Mouse (Mus musculus): Measurements from ENCODE around the gene Zscan2. TPM values are rescaled to one million over a fixed set of nuclear protein-coding genes. Genes with fewer than 3 reads are reported as not detected.

Zscan2 gene
- total and polyA plus RNA-seq, 2 experiments, result 1.6 to 3.0 TPM

GRCm38 (mm10) chr7:80840937-80841336 is 19.8 kb upstream of the Zscan2 start:
- no peaks in the 10 kb centered on the region for H3K27me3 ChIP-seq (ENCODE audit: control insufficient read depth, insufficient read depth, low read length)
- DNase-seq (ENCODE audit: extremely low read depth, low read depth, low spot score), result no peak

DNA sequence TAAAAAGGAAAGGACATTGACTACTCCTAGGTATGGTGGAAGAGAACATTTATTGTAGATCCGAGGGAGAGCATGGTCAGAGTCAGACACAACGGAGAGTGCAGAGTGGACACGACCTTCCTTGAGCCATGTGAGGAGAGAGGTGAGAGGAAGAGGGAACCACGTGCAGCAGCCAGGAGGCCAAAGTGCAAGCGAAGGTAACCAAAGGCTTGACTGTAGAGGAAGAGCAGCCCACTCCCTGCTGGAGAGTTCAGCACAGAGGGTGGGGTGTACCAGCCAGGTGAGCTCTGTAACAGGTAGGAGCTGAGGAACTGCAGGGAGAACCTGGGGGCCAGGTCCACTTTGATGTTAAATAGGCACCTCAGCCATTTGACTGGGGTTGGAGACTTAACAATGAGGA is 18.6 kb upstream of the Zscan2 start:
- H3K9ac ChIP-seq (ENCODE audit: low read depth, low read length), result no peak overlapping the region
- H3K79me2 ChIP-seq (ENCODE audit: control insufficient read depth, insufficient read depth, low read length), result no peaks in the 10 kb centered on the region
- DNase-seq (ENCODE audit: extremely low read depth, low read depth, low spot score), result no peak
- WGBS, result 61% methylated on average over 5 of the region's 5 CpGs
- no peak for TF ChIP-seq CTCF (IDR thresholded peaks at IDR 0.05; ENCODE audit: low read depth, low read length)
- no peak for TF ChIP-seq POLR2A (IDR thresholded peaks at IDR 0.05; ENCODE audit: extremely low read depth, insufficient read depth, low read length)
- H3K4me3 ChIP-seq (ENCODE audit: insufficient read depth, low read depth, low read length), result no peak overlapping the region
- no peaks in the 10 kb centered on the region for H3K27me3 ChIP-seq (ENCODE audit: control insufficient read depth, insufficient read depth, low read length)
- H3K36me3 ChIP-seq (ENCODE audit: control insufficient read depth, insufficient read depth, low read length), result no peaks in the 10 kb centered on the region
- H3K4me1 ChIP-seq (ENCODE audit: control insufficient read depth, insufficient read depth, low read length), result no peaks in the 10 kb centered on the region
- no peak overlapping the region for H3K27ac ChIP-seq (replicated peaks; ENCODE audit: insufficient read depth, low read depth, low read length)

More at GRCm38 (mm10) chr7:80840937-80841336, 19.8 kb upstream of the Zscan2 start:
- no peak overlapping the region for H3K27ac ChIP-seq (replicated peaks; ENCODE audit: insufficient read depth, low read depth, low read length)
- no peak overlapping the region for H3K4me3 ChIP-seq (ENCODE audit: insufficient read depth, low read depth, low read length)
- TF ChIP-seq CTCF (IDR thresholded peaks at IDR 0.05; ENCODE audit: low read depth, low read length) (no peak), POLR2A (IDR thresholded peaks at IDR 0.05; ENCODE audit: extremely low read depth, insufficient read depth, low read length) (no peak)
- H3K36me3 ChIP-seq (ENCODE audit: control insufficient read depth, insufficient read depth, low read length), result no peaks in the 10 kb centered on the region
- no peak overlapping the region for H3K9ac ChIP-seq (ENCODE audit: low read depth, low read length)
- 88% methylated on average over 4 of the region's 4 CpGs for WGBS
- H3K4me1 ChIP-seq (ENCODE audit: control insufficient read depth, insufficient read depth, low read length), result no peaks in the 10 kb centered on the region
- H3K79me2 ChIP-seq (ENCODE audit: control insufficient read depth, insufficient read depth, low read length), result no peaks in the 10 kb centered on the region

DNA sequence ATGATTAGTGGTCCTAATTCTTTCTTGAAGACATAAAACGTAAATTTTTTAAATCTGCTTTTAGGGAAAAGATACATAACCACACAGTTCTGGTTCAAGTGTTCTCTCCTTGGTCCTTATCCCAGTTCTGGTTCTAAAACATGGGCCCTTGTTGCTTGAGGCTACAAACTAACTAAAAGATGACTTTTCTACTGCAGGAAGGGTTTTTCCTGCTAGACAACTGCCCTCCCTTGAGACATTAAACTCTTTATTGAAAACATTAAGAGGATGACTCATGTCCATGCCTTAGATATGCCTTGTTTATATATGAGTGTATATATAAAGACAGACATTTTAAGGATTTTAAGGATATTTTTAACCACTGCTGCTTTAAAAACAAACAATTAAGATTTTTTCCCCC is 17.5 kb upstream of the Zscan2 start:
- WGBS, result 98% methylated on average over 1 of the region's 1 CpGs
- Histone ChIP-seq H3K27ac (replicated peaks; ENCODE audit: insufficient read depth, low read depth, low read length) (no peak overlapping the region), H3K9ac (ENCODE audit: low read depth, low read length) (no peak overlapping the region), H3K27me3 (ENCODE audit: control insufficient read depth, insufficient read depth, low read length) (no peaks in the 10 kb centered on the region), H3K79me2 (ENCODE audit: control insufficient read depth, insufficient read depth, low read length) (no peaks in the 10 kb centered on the region), H3K4me3 (ENCODE audit: insufficient read depth, low read depth, low read length) (no peak overlapping the region), H3K36me3 (ENCODE audit: control insufficient read depth, insufficient read depth, low read length) (no peaks in the 10 kb centered on the region), H3K4me1 (ENCODE audit: control insufficient read depth, insufficient read depth, low read length) (no peaks in the 10 kb centered on the region)
- no peak for DNase-seq (ENCODE audit: extremely low read depth, low read depth, low spot score)
- TF ChIP-seq CTCF (IDR thresholded peaks at IDR 0.05; ENCODE audit: low read depth, low read length) (no peak), POLR2A (IDR thresholded peaks at IDR 0.05; ENCODE audit: extremely low read depth, insufficient read depth, low read length) (no peak)

- no peaks in the 10 kb centered on the region for H3K79me2 ChIP-seq (ENCODE audit: control insufficient read depth, insufficient read depth, low read length)
- H3K9ac ChIP-seq (ENCODE audit: low read depth, low read length), result no peak overlapping the region
- 96% methylated on average over 8 of the region's 8 CpGs for WGBS
- no peaks in the 10 kb centered on the region for H3K36me3 ChIP-seq (ENCODE audit: control insufficient read depth, insufficient read depth, low read length)
- TF ChIP-seq CTCF (IDR thresholded peaks at IDR 0.05; ENCODE audit: low read depth, low read length), result no peak
- no peak for TF ChIP-seq POLR2A (IDR thresholded peaks at IDR 0.05; ENCODE audit: extremely low read depth, insufficient read depth, low read length)
- no peak for DNase-seq (ENCODE audit: extremely low read depth, low read depth, low spot score)
- no peaks in the 10 kb centered on the region for H3K4me1 ChIP-seq (ENCODE audit: control insufficient read depth, insufficient read depth, low read length)
- H3K27ac ChIP-seq (replicated peaks; ENCODE audit: insufficient read depth, low read depth, low read length), result no peak overlapping the region
- no peaks in the 10 kb centered on the region for H3K27me3 ChIP-seq (ENCODE audit: control insufficient read depth, insufficient read depth, low read length)
- H3K4me3 ChIP-seq (ENCODE audit: insufficient read depth, low read depth, low read length), result no peak overlapping the region
Measured at GRCm38 (mm10) chr7:80843910-80844640, 16.6 kb upstream of the Zscan2 start.

GRCm38 (mm10) chr7:80844691-80845090 is 16.0 kb upstream of the Zscan2 start:
- H3K36me3 ChIP-seq (ENCODE audit: control insufficient read depth, insufficient read depth, low read length), result no peaks in the 10 kb centered on the region
- H3K4me3 ChIP-seq (ENCODE audit: insufficient read depth, low read depth, low read length), result no peak overlapping the region
- H3K4me1 ChIP-seq (ENCODE audit: control insufficient read depth, insufficient read depth, low read length), result no peaks in the 10 kb centered on the region
- 97% methylated on average over 12 of the region's 12 CpGs for WGBS
- H3K9ac ChIP-seq (ENCODE audit: low read depth, low read length), result no peak overlapping the region
- DNase-seq (ENCODE audit: extremely low read depth, low read depth, low spot score), result no peak
- H3K79me2 ChIP-seq (ENCODE audit: control insufficient read depth, insufficient read depth, low read length), result no peaks in the 10 kb centered on the region
- TF ChIP-seq CTCF (IDR thresholded peaks at IDR 0.05; ENCODE audit: low read depth, low read length), result no peak
- TF ChIP-seq POLR2A (IDR thresholded peaks at IDR 0.05; ENCODE audit: extremely low read depth, insufficient read depth, low read length), result no peak
- H3K27ac ChIP-seq (replicated peaks; ENCODE audit: insufficient read depth, low read depth, low read length), result no peak overlapping the region
- no peaks in the 10 kb centered on the region for H3K27me3 ChIP-seq (ENCODE audit: control insufficient read depth, insufficient read depth, low read length)

- Histone ChIP-seq H3K27ac (replicated peaks; ENCODE audit: insufficient read depth, low read depth, low read length) (0 out of 2 replicates have a peak overlapping the region, but pooled peaks have one; percentile 45), H3K79me2 (ENCODE audit: control insufficient read depth, insufficient read depth, low read length) (no peaks in the 10 kb centered on the region), H3K4me1 (ENCODE audit: control insufficient read depth, insufficient read depth, low read length) (no peaks in the 10 kb centered on the region), H3K9ac (ENCODE audit: low read depth, low read length) (peak overlapping the region; percentile 42; the same call in 1 of the 2 replicates), H3K27me3 (ENCODE audit: control insufficient read depth, insufficient read depth, low read length) (no peaks in the 10 kb centered on the region), H3K36me3 (ENCODE audit: control insufficient read depth, insufficient read depth, low read length) (no peaks in the 10 kb centered on the region), H3K4me3 (ENCODE audit: insufficient read depth, low read depth, low read length) (peak overlapping the region; percentile 47; the same call in 1 of the 2 replicates)
- DNase-seq (ENCODE audit: extremely low read depth, low read depth, low spot score), result peak; percentile 33
- WGBS, result 80% methylated on average over 15 of the region's 15 CpGs
- no peak for TF ChIP-seq CTCF (IDR thresholded peaks at IDR 0.05; ENCODE audit: low read depth, low read length)
- TF ChIP-seq POLR2A (IDR thresholded peaks at IDR 0.05; ENCODE audit: extremely low read depth, insufficient read depth, low read length), result no peak
Measured at GRCm38 (mm10) chr7:80845621-80846279, 15.0 kb upstream of the Zscan2 start.
